Mouse (Mus musculus) forebrain, embryonic 11.5 days (tissue): Measurements from ENCODE around the gene Gm9945. TPM values are rescaled to one million over a fixed set of nuclear protein-coding genes. Genes with fewer than 3 reads are reported as not detected.

ENCODE experiments used
- ATAC-seq: fragments of 200-750 bp; cut with Nextera tagmentation; replicated peaks from 2 replicates; pipeline ENCODE4 v1.8.0; 2017; ENCODE audit warnings: moderate TSS enrichment; ENCODE audit not compliant: low FRiP score
- DNase-seq: peaks from one replicate; pipeline ENCODE4 v3.0.0-alpha.2; 2017; ENCODE audit warnings: low spot score
- H3K27ac ChIP-seq: fragments of 300-500 bp; sonication (generic); 2 replicates; pipeline ENCODE4 v1.5.1; 2014; ENCODE audit warnings: low read depth, low read length
- H3K27me3 ChIP-seq: fragments of 300-500 bp; sonication (generic); 2 replicates; pipeline ENCODE4 v1.6.1; 2014; ENCODE audit warnings: mild to moderate bottlenecking, low read length, mixed read lengths; ENCODE audit not compliant: control insufficient read depth, insufficient read depth
- H3K36me3 ChIP-seq: fragments of 300-500 bp; sonication (generic); 2 replicates; pipeline ENCODE4 v1.6.1; 2014; ENCODE audit warnings: mild to moderate bottlenecking, low read length, moderate library complexity, mixed read lengths; ENCODE audit not compliant: control insufficient read depth, insufficient read depth
- H3K4me1 ChIP-seq: fragments of 300-500 bp; sonication (generic); replicated peaks from 2 replicates; pipeline ENCODE4 v1.6.1; 2014; ENCODE audit warnings: low read length, mixed read lengths; ENCODE audit not compliant: control insufficient read depth, insufficient read depth
- H3K4me2 ChIP-seq: fragments of 300-500 bp; sonication (generic); 2 replicates; pipeline ENCODE4 v1.6.1; 2014; ENCODE audit warnings: low read depth, mild to moderate bottlenecking, low read length, moderate library complexity, mixed read lengths; ENCODE audit not compliant: severe bottlenecking
- H3K4me3 ChIP-seq: fragments of 300-500 bp; sonication (generic); 2 replicates; pipeline ENCODE4 v1.5.1; 2014; ENCODE audit warnings: low read depth, low read length
- H3K9ac ChIP-seq: fragments of 300-500 bp; sonication (generic); 2 replicates; pipeline ENCODE4 v1.6.1; 2014; ENCODE audit warnings: low read length
- H3K9me3 ChIP-seq: fragments of 300-500 bp; sonication (generic); 2 replicates; pipeline ENCODE4 v1.6.1; 2016; ENCODE audit warnings: low read length, mixed read lengths; ENCODE audit not compliant: control insufficient read depth
- WGBS: fragments of 180-500 bp; shearing (Covaris S2); extraction: QIAGEN DNeasy Blood & Tissue Kit; methylation state at CpG from one replicate; pipeline ENCODE4 v1.1.7; 2014; 5-methylcytosine and 5-hydroxymethylcytosine counted together
- polyA plus RNA-seq: library from polyadenylated mRNA; unstranded; fragments of >200 nt; fragmentation: Nextera tagmentation; extraction: Ambion mirVana; gene quantifications from 2 replicates; pipeline ENCODE4 v1.2.1, GENCODE M21; 2014

Gm9945 gene
- polyA plus RNA-seq, 1 experiment from 2014 or later: not detected

DNA sequence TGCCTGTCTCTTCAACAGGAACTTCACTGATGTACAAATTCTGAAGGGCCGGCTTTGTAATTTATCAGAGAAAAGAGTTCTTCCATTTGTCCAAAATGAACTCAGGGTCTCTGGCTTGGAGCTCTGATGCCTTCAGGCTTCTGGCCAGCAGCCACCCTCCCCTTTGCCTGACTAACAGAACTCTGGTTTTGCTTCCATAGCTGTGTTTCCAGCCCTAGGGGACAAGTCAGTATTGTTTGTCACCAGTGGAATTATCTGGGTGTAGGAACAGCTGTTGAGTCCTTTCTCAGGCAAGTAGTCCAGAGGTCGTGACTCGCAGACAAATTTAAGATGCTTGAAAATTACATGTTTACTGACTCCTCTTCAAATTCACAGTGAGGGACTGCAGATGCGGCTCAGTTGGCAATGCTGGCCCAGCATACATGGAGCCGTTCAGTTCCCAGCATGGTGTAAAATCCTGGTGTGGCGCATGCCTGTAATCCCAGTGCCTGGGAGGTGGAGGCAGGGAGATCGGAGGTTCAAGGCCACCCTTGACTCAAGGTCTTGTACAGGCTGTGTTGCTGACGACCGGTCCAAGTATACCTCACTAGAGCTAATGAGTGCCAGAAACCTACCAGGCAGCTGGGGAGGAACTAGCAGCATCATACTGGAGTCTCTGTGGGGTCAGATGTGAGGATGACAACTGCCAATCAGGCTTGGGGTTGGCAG lies 27.3 kb downstream of the Gm9945 start:
- H3K27me3 ChIP-seq: no peaks in the 10 kb centered on the region
- no peaks in the 10 kb centered on the region for H3K9me3 ChIP-seq
- no peak for DNase-seq
- WGBS: 87% methylated on average over 9 of the region's 9 CpGs
- H3K4me3 ChIP-seq: no peak overlapping the region
- no peaks in the 10 kb centered on the region for H3K4me1 ChIP-seq
- H3K36me3 ChIP-seq: no peaks in the 10 kb centered on the region
- no peak overlapping the region for H3K9ac ChIP-seq
- H3K27ac ChIP-seq: no peak overlapping the region
- no peak for ATAC-seq
- no peak overlapping the region for H3K4me2 ChIP-seq

DNA sequence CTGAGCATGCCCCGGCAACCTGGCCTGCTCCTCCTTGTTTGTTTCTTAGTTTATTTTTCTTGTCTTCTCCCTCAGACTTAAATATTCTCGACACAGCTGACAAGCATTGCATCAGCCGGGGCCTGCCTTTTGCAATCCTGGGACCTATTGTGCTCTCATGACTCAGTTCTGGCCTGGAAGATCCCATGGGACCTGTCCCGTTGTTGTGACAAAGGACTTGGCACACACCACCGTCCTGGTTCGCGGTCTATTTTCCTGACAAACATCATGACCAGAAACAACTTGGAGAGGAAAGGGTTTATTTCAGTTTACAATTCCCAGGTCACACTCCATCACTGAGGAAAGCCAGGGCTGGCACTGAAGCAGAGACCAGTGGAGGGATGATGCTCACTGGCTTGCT lies 28.2 kb downstream of the Gm9945 start:
- Histone ChIP-seq H3K4me2 (no peak overlapping the region), H3K4me1 (no peaks in the 10 kb centered on the region), H3K4me3 (no peak overlapping the region), H3K27ac (no peak overlapping the region), H3K9ac (no peak overlapping the region), H3K9me3 (no peaks in the 10 kb centered on the region), H3K27me3 (no peaks in the 10 kb centered on the region), H3K36me3 (no peaks in the 10 kb centered on the region)
- DNase-seq: no peak
- 82% methylated on average over 7 of the region's 7 CpGs for whole genome bisulfite sequencing
- ATAC-seq: no peak

DNA sequence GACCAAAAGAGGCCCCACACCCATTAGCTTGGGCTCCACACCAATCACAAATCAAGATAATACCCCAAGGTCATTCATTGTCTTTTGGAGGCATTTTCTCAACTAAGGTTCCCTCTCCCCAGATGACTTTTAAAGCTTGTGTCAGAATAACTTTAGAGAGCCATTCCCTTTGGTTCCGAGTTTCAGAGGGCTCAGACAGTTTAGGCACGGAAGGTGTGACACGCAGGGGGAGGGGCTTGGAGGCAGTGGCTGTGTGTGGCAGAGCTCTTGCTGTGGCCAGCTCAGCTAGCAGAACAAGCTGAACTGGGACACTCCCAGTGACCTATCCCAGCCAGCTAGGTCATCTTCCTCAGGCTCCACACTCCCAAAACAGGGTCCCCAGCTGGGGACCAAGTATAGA lies 28.6 kb downstream of the Gm9945 start:
- no peaks in the 10 kb centered on the region for H3K36me3 ChIP-seq
- ATAC-seq: no peak
- no peaks in the 10 kb centered on the region for H3K27me3 ChIP-seq

DNA sequence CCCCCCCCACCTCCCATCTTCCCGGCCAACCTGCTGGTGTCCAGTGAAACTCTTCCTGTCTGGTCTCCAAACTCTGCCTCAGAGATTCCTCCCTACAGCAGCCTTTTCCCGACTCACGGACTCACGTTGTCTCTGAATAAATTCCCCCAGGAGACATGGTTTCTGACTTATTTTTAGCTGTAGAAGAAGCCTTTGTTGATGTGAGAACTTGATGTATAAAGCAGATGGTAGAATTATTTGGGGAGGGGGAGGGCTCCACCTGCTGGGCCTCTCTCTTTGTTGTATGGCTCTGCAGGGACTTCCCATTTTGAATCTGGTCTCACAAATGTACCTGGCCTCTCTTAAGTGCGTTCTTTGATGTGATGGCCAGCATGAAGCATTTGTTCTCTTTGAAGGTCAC lies 30.4 kb downstream of the Gm9945 start:
- ATAC-seq (no peak), DNase-seq (no peak)
- Histone ChIP-seq H3K4me2 (no peak overlapping the region), H3K4me3 (no peak overlapping the region), H3K9ac (no peak overlapping the region), H3K27ac (no peak overlapping the region), H3K36me3 (no peaks in the 10 kb centered on the region), H3K4me1 (no peaks in the 10 kb centered on the region), H3K27me3 (no peaks in the 10 kb centered on the region), H3K9me3 (no peaks in the 10 kb centered on the region)
- 82% methylated on average over 5 of the region's 5 CpGs for WGBS

More for the DNA sequence above, 28.6 kb downstream of the Gm9945 start:
- Histone ChIP-seq H3K4me1 (no peaks in the 10 kb centered on the region), H3K9ac (no peak overlapping the region), H3K27ac (no peak overlapping the region), H3K4me2 (no peak overlapping the region), H3K4me3 (no peak overlapping the region), H3K9me3 (no peaks in the 10 kb centered on the region)
- 63% methylated on average over 3 of the region's 3 CpGs for WGBS
- DNase-seq: no peak

DNA sequence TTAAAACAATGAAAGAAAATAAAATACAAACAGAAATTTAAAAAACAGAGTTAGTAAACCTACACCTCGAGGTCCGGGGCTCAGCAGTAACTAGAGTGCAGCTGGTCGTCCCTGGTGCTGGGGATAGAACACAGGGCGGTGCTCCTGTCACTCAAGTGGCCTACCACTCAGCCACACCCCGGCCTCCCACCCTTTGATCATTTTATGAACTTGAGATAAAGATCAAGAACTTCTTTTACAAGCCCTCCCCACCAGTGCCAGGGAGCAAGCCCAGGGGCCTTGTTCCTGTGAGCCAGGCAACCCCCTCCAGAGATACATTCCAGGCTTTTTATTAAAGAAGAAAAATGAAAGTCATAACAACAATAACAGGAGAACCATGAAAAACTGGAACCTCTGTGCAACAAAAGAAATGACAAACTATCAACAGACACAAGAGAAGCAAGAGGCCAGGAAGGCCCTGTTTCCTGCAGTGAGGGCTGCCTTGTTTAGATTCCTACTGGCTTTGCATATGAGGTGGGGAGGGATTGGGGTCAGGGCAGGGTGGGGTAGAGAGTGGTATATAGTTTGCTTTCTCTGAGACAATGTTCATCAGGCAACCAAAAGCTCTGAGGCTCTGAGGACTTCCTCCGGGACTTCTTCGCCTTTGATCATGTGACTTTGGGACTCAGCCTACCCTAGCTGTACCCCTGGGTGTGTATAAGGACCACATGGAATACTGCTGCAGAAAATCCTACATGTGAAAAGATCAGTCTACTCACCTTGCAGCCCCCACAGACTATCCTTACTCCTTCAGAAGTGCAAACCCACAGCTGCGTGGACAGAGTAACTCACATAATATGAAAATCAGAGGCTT lies 37.0 kb downstream of the Gm9945 start:
- Histone ChIP-seq H3K4me2 (no peak overlapping the region), H3K4me1 (0 out of 2 replicates have a peak, but pooled peaks cover 10% of the 10 kb centered on the region), H3K4me3 (no peak overlapping the region), H3K9ac (no peak overlapping the region), H3K27ac (no peak overlapping the region), H3K9me3 (no peaks in the 10 kb centered on the region), H3K27me3 (no peaks in the 10 kb centered on the region), H3K36me3 (no peaks in the 10 kb centered on the region)
- 74% methylated on average over 8 of the region's 8 CpGs for WGBS
- DNase-seq (no peak), ATAC-seq (no peak)

DNA sequence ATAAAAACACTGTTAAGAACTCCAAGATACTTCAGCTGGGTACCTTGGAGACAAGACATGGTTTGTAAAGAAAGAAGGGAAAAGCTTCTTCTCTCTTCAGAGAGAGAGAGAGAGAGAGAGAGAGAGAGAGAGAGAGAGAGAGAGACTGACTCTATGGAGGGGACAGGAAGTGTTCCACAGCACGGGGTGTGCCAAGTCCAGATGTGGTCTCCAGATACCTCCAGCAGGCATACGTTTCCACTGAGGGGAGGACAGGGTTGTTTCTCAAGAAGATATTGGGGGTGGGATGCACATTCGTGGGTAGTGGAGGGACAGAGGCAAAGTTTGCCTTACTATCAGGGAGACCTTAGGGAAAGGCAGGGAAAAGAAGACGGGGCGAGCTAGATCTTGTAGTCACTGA lies 38.8 kb downstream of the Gm9945 start:
- Histone ChIP-seq H3K27me3 (no peaks in the 10 kb centered on the region), H3K27ac (no peak overlapping the region), H3K36me3 (no peaks in the 10 kb centered on the region), H3K4me2 (no peak overlapping the region), H3K4me3 (no peak overlapping the region), H3K4me1 (0 out of 2 replicates have a peak, but pooled peaks cover 10% of the 10 kb centered on the region), H3K9ac (no peak overlapping the region), H3K9me3 (no peaks in the 10 kb centered on the region)
- ATAC-seq (no peak), DNase-seq (no peak)
- 57% methylated on average over 5 of the region's 5 CpGs for WGBS

DNA sequence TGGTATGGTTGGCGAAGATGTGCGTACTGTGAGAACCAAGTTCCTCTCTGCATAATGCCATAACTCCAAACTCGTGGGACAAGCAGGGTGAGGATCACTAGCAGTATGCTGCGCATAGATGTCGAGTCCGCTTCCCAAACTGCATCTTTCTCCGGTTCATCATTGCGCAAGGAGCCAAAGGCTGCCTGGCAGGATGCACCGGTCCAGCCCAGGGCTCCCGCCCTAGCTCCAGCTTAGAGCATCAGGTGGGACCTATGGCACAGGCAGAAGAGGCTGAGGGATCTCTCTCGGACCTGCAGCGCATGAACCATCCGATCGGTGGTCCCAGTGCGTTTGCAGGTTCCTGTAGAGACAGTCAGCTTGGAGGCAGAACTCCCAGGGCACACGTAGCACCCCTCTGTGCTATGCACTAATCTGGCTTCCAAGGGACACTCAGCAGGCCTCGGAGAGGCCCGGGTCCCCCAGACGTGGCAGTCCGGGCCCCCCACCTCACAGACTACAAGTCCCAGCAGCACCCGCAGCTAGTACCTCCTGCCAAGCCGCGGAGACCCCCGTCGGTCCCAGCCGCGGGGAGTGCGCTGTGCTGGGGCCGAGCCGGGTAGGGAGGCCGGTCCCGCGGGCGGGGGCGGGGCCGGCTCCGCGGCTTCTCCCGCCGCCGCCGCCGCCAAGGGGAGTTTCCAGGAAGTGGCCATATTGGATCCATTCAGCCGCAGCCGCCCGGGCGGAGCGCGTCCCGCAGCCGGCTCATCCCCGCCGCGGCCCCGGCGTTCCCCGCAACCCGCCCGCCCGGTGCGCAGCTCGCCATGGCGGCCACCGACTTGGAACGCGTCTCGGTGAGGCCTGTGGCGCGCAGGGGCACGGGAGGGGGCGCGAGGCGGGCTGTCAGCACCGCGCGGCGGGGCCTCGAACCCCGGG lies 39.5 kb downstream of the Gm9945 start, which contains the start of gene Sept8:
TSS of gene Sept8 (plus strand) at position 51 of the 915 bp plus-strand sequence.
- Histone ChIP-seq H3K36me3 (no peaks in the 10 kb centered on the region), H3K27ac (0 out of 2 replicates have a peak within 1 kb of the TSS, but pooled peaks have one; percentile 64), H3K4me1 (0 out of 2 replicates have a peak, but pooled peaks cover 10% of the 10 kb centered on the region), H3K27me3 (no peaks in the 10 kb centered on the region), H3K9ac (peak within 1 kb of the TSS; percentile 82), H3K4me3 (peak within 1 kb of the TSS; percentile 82), H3K4me2 (peak within 1 kb of the TSS; percentile 87), H3K9me3 (no peaks in the 10 kb centered on the region)
- DNase-seq (peak; percentile 83), ATAC-seq (peak; percentile 88)
- WGBS: 4% methylated on average over 74 of the region's 79 CpGs
